Mouse (Mus musculus) erythroblast, embryonic 14.5 days (primary cell): Measurements from ENCODE around the gene B4galt5.

ENCODE experiments used
- GATA1 ChIP-seq: IDR thresholded peaks from 2 replicates; pipeline ENCODE4 v1.6.1; 2012; ENCODE audit warnings: low read length, inconsistent platforms, mixed read lengths
- TAL1 ChIP-seq: IDR thresholded peaks from 3 replicates; pipeline ENCODE4 v1.6.1; 2012; ENCODE audit warnings: low read length, inconsistent platforms, mixed read lengths

DNA sequence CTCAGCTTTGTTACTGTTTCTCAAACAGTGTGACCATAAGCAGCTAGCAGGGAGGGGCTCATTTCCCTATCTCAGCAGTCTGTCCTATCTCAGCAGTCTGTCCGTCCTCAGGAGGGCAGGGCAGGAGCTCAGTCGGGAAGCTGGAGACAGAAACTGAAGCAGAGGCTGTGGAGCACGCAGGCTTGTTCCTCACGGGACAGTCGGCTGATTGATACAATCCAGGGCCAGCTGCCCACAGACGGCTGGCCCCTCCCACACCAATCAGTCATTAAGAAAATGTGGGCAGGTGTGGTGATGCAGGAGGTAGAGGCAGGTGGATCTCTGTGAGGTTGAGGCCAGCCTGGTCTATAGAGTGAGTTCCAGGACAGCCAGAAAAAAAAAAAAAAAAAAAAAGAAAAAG, 56.1 kb downstream of the B4galt5 start:
- no peak for TF ChIP-seq GATA1
- no peak for TF ChIP-seq TAL1
